Mouse (Mus musculus): ENCODE results near the gene Kcnv2.

DNA sequence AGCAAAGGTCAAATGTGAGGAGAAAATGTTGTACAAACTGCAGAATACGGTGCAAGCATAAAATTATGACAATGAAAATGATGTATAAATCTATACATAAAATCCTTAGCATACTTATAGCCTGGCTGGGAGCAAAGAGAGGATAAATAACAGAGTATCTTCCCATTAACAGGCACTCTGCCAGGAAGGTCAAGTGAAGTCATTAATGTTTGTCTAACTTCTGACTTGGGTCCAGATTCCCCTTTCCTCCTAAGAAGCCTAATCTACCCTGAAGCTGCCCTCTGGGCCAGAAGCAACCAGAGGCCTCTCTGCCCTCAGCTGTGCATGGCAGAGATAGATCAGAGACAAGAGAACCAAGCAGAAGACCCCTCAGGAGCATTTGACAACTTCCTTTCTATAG is 24.1 kb downstream of the Kcnv2 start:
- TF ChIP-seq CTCF (IDR thresholded peaks at IDR 0.05 in 2 of 3, conservative IDR thresholded peaks at IDR 0.05 in 1 of 3; ENCODE audit: control insufficient read depth in 1 of 3, insufficient read depth in 1 of 3, low read depth in 2 of 3, low read length in 3 of 3, poor library complexity in 1 of 3, severe bottlenecking in 1 of 3) = no peak
- no peak for TF ChIP-seq HCFC1 (IDR thresholded peaks at IDR 0.05; ENCODE audit: low read depth, low read length)
- no peak for TF ChIP-seq JUND (IDR thresholded peaks at IDR 0.05; ENCODE audit: low read depth, low read length)
